Mouse (Mus musculus): ENCODE measurements around the gene Klhl33.

- no peak for TF ChIP-seq CTCF (IDR thresholded peaks at IDR 0.05)
- TF ChIP-seq EP300 (IDR thresholded peaks at IDR 0.05) = no peak
These were observed 30.3 kb downstream of the Klhl33 start for GRCm38 (mm10) chr14:50866966-50867365.
